Mouse (Mus musculus) embryo, embryonic 11 days (tissue): ENCODE data around the gene Bcar1.

ENCODE experiments used
- DNase-seq: peaks from one replicate; pipeline ENCODE4 v3.0.0-alpha.2; 2015

Gene Bcar1

DNA sequence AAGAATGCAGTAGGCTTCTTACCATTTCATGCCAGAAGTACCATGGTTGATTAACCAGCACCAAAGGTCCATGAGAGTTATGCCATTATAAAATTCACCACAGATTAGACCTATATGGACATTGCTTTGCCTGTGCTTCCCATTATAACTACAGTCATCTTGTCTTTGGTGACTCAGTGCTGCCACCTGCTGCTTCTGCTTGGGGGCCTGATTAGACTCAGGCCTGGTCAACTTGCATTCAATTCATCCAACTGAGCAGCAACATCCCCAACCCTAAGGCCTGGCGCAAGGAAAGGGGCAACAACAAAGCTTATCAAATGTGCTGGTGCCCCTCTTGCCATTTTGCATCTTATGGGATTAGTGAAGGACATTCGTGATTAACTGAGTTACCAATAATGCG is 81.1 kb downstream of the Bcar1 start:
- DNase-seq = peak; percentile 58
